Mouse (Mus musculus) E14TG2a.4 (cell line): ENCODE data around the gene Pawr.

Experiments used
- CTCF ChIP-seq: conservative IDR thresholded peaks from 2 replicates; pipeline ENCODE4 v1.5.1; 2014; ENCODE audit warnings: low read length
- POU5F1 ChIP-seq: IDR thresholded peaks from 2 replicates; pipeline ENCODE4 v1.6.1; 2014; ENCODE audit warnings: low read length, borderline replicate concordance

- TF ChIP-seq CTCF: no peak
- no peak for TF ChIP-seq POU5F1
Measured at GRCm38 (mm10) chr10:108403366-108403865, 71.5 kb downstream of the Pawr start.
